Mouse (Mus musculus) heart, postnatal 0 days (tissue): ENCODE data around the gene Ctf2.
A peak's percentile ranks its signal among the peaks of the same experiment; 100 is the strongest.

Experiments used
- CTCF ChIP-seq: IDR thresholded peaks from 2 replicates; pipeline ENCODE4 v1.5.1; 2016; ENCODE audit warnings: antibody characterized with exemption, control low read depth, low read depth
- EP300 ChIP-seq: IDR thresholded peaks from 2 replicates; pipeline ENCODE4 v1.6.1; 2016; ENCODE audit warnings: antibody characterized with exemption, low read depth

DNA sequence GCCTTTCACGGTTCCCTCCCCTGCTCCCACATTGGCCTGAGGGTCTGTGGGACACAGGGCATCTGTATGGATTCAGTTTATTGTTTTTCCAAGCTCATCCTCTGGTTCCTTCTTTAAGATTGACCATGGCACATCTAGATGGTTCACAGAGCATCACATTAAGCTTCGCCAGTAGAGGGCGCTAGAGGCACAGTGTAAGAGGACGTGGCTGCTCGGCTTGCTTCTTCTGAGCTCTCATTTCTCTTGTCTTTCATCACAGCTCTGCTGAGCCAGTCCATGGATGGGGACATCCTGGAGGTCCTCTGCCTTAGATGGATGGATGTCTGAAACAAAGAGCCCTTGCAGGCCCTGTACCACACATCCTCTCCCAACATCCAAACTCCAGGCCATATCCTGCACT is 57.0 kb downstream of the Ctf2 start:
- TF ChIP-seq CTCF = peak; percentile 98
- TF ChIP-seq EP300 = no peak
